In genomic region chr5:43672177-43672911, GRCm38 (mm10) we compare ENCODE assay signal across 9 mouse cellular contexts. TPM values are rescaled to one million over a fixed set of nuclear protein-coding genes. Genes with fewer than 3 reads are reported as not detected.
DNase-seq lines count a peak whose midpoint lies in the region; ATAC-seq and TF ChIP-seq lines count a peak whose summit lies in the region.
"Had no signal": no experiment of that assay in that cellular context is flagged by ENCODE, and none has a peak within 500 bp of the region (broad histone marks: within the 10 kb centered on the region; RNA-seq: fewer than 3 reads in every experiment).

No protein-coding gene starts in this region.

- TF ChIP-seq POLR2A in small intestine, adult 2 months (IDR thresholded peaks at IDR 0.05; ENCODE audit: low read depth, low read length) = no peak; the same call in 1 of the 2 replicates

- peak; percentile 93 for ATAC-seq in embryonic facial prominence, embryonic 11.5 days (replicated peaks; ENCODE audit: insufficient number of reproducible peaks, low FRiP score, low TSS enrichment, low read depth)
- ATAC-seq in midbrain, embryonic 11.5 days (ENCODE audit: low FRiP score) = peak; percentile 94

- peak overlapping the region; percentile 42 for H3K4me3 ChIP-seq in embryonic facial prominence, embryonic 11.5 days (ENCODE audit: low read depth, low read length)
- peak overlapping the region; percentile 40 for H3K4me3 ChIP-seq in midbrain, embryonic 11.5 days (ENCODE audit: low read depth, low read length)
- peak overlapping the region; percentile 55 for H3K4me3 ChIP-seq in small intestine, adult 2 months (ENCODE audit: low read depth, low read length)

- TF ChIP-seq CTCF in small intestine, adult 2 months (IDR thresholded peaks at IDR 0.05; ENCODE audit: extremely low read depth, insufficient read length, insufficient replicate concordance, low read depth, low read length) = peak; percentile 18; the same call in 1 of the 2 replicates

- H3K9me3 ChIP-seq in embryonic facial prominence, embryonic 11.5 days (replicated peaks; ENCODE audit: control insufficient read depth, low read length) = no peaks in the 10 kb centered on the region
- H3K9me3 ChIP-seq in midbrain, embryonic 11.5 days (ENCODE audit: control insufficient read depth, low read length) = no peaks in the 10 kb centered on the region
- H3K9me3 ChIP-seq: G1E had no signal

- peak overlapping the region; percentile 90 for H3K27ac ChIP-seq in embryonic facial prominence, embryonic 11.5 days (replicated peaks; ENCODE audit: low read depth, low read length)
- peak overlapping the region; percentile 46; the same call in 1 of the 2 replicates for H3K27ac ChIP-seq in midbrain, embryonic 11.5 days (ENCODE audit: low read depth, low read length)
- H3K27ac ChIP-seq in small intestine, adult 2 months (ENCODE audit: insufficient read depth, low read depth, low read length) = no peak overlapping the region

- H3K9ac ChIP-seq in embryonic facial prominence, embryonic 11.5 days (replicated peaks; ENCODE audit: low read length) = peak overlapping the region; percentile 87
- H3K9ac ChIP-seq in midbrain, embryonic 11.5 days (ENCODE audit: low read length) = peak overlapping the region; percentile 77

- peak; percentile 60 to 71 for DNase-seq in urinary bladder, adult 18-20 months (ENCODE audit: low spot score in 2 of 2)
- no peak for DNase-seq in urinary bladder, postnatal 10 days (ENCODE audit: low spot score)
- DNase-seq in embryonic facial prominence, embryonic 11.5 days (ENCODE audit: low spot score) = peak; percentile 90
- DNase-seq in heart, adult 18-20 months = peak; percentile 78 to 83
- DNase-seq in kidney, adult 18-20 months = peak; percentile 83
- DNase-seq in left cerebral cortex, postnatal 4 days = peak; percentile 85
- peak; percentile 99 for DNase-seq in midbrain, embryonic 11.5 days (ENCODE audit: low spot score, missing footprints)

- H3K4me1 ChIP-seq in embryonic facial prominence, embryonic 11.5 days (ENCODE audit: control insufficient read depth, insufficient read depth, low read length) = no peaks in the 10 kb centered on the region
- peaks cover 6% of the 10 kb centered on the region; the same call in 1 of the 2 replicates for H3K4me1 ChIP-seq in midbrain, embryonic 11.5 days (ENCODE audit: control insufficient read depth, insufficient read depth, low read length)
- H3K4me1 ChIP-seq in small intestine, adult 2 months (ENCODE audit: control insufficient read depth, insufficient read depth, insufficient read length, low read length) = no peaks in the 10 kb centered on the region; the same call in 1 of the 2 replicates

- H3K4me2 ChIP-seq in embryonic facial prominence, embryonic 11.5 days (ENCODE audit: low read depth, low read length) = peak overlapping the region; percentile 66
- peak overlapping the region; percentile 52 for H3K4me2 ChIP-seq in midbrain, embryonic 11.5 days

- no peaks in the 10 kb centered on the region for H3K27me3 ChIP-seq in embryonic facial prominence, embryonic 11.5 days (ENCODE audit: control insufficient read depth, insufficient read depth, low read length)
- H3K27me3 ChIP-seq in midbrain, embryonic 11.5 days (ENCODE audit: control insufficient read depth, insufficient read depth, low read length) = no peaks in the 10 kb centered on the region
- H3K27me3 ChIP-seq in small intestine, adult 2 months (ENCODE audit: control insufficient read depth, insufficient read depth, low read length) = no peaks in the 10 kb centered on the region

- WGBS in embryonic facial prominence, embryonic 11.5 days = under 1% methylated on average over 12 of the region's 12 CpGs
- 0% methylated on average over 12 of the region's 12 CpGs for WGBS in midbrain, embryonic 11.5 days
- WGBS in small intestine, adult 2 months = 2% methylated on average over 12 of the region's 12 CpGs

- no peaks in the 10 kb centered on the region for H3K36me3 ChIP-seq in embryonic facial prominence, embryonic 11.5 days (replicated peaks; ENCODE audit: control insufficient read depth, insufficient read depth, low read depth, low read length)
- H3K36me3 ChIP-seq in midbrain, embryonic 11.5 days (ENCODE audit: control insufficient read depth, insufficient read depth, low read length) = no peaks in the 10 kb centered on the region
- no peaks in the 10 kb centered on the region for H3K36me3 ChIP-seq in small intestine, adult 2 months (ENCODE audit: control insufficient read depth, insufficient read depth, low read length)
- H3K36me3 ChIP-seq: G1E had no signal

- intact Hi-C loops in left cerebral cortex, postnatal 4 days (cut with DNase I) = loop anchor here (10.0 kb wide), 1 partner anchor 602 kb away; no protein-coding TSS in a partner anchor

RNA-seq across cellular contexts. Expression of gene Cc2d2a, which starts 10.2 kb away (rescaled TPM):
- 8.7 and 10.5 TPM in 2 replicates for polyA plus RNA-seq in embryonic facial prominence, embryonic 11.5 days (2014; fragmentation: Nextera tagmentation; extraction: Ambion mirVana)
- 1 to 10 TPM; 7.1 to 8.5 TPM for total RNA-seq in heart, adult 18-20 months (2021)
- 10 to 100 TPM; 14.0 to 14.9 TPM for total RNA-seq in left cerebral cortex, postnatal 4 days (2021)
- polyA plus RNA-seq in midbrain, embryonic 11.5 days (2014; fragmentation: Nextera tagmentation; extraction: Ambion mirVana) = 7.7 and 10.9 TPM in 2 replicates
- polyA plus RNA-seq in small intestine, adult 2 months (2012; rRNA removed) = 0.28 and 0.46 TPM in 2 replicates
- total RNA-seq: G1E had no signal
- polyA plus RNA-seq: G1E had no signal
